Mouse (Mus musculus) MEL (cell line): Measurements from ENCODE around the gene Tpmt. TPM values are rescaled to one million over a fixed set of nuclear protein-coding genes. Genes with fewer than 3 reads are reported as not detected.

Experiments
- DNase-seq: peaks from one replicate; pipeline ENCODE4 v3.0.0; 2011; ENCODE audit warnings: low read depth, low spot score
- H3K27ac ChIP-seq: 2 replicates; pipeline ENCODE4 v1.5.1; 2012; ENCODE audit warnings: low read depth, mild to moderate bottlenecking, control low read depth, low read length, moderate library complexity; ENCODE audit not compliant: control insufficient read depth
- H3K27me3 ChIP-seq, 2 experiments: fragments of 150-350 bp in 1 of 2; sonication (generic) in 1 of 2; 2 replicates each; pipeline ENCODE4 v1.6.1; 2012; ENCODE audit warnings: low read length in 2 of 2, mild to moderate bottlenecking in 2 of 2, improper control_type of control experiment in 1 of 2, moderate library complexity in 1 of 2; ENCODE audit not compliant: insufficient read depth in 2 of 2, control insufficient read depth in 1 of 2
- H3K36me3 ChIP-seq, 2 experiments: 2 replicates each; pipeline ENCODE4 v1.6.1; 2012 to 2014; ENCODE audit warnings: low read length in 2 of 2, improper control_type of control experiment in 1 of 2, inconsistent platforms in 1 of 2, mild to moderate bottlenecking in 1 of 2; ENCODE audit not compliant: insufficient read depth in 2 of 2, control insufficient read depth in 1 of 2
- H3K4me1 ChIP-seq, 2 experiments: fragments of 150-350 bp in 1 of 2; sonication (generic) in 1 of 2; 2 replicates each; pipeline ENCODE4 v1.6.1; 2012; ENCODE audit warnings: low read length in 2 of 2, improper control_type of control experiment in 1 of 2, mild to moderate bottlenecking in 1 of 2; ENCODE audit not compliant: insufficient read depth in 2 of 2, control insufficient read depth in 1 of 2
- H3K4me3 ChIP-seq, 2 experiments: fragments of 150-350 bp in 1 of 2; sonication (generic) in 1 of 2; 2 replicates each; pipeline ENCODE4 v1.5.1; 2012; ENCODE audit warnings: low read depth in 2 of 2, low read length in 2 of 2, mild to moderate bottlenecking in 2 of 2, moderate library complexity in 2 of 2, control low read depth in 1 of 2, improper control_type of control experiment in 1 of 2; ENCODE audit not compliant: control insufficient read depth in 1 of 2, insufficient read depth in 1 of 2
- H3K79me2 ChIP-seq: 2 replicates; pipeline ENCODE4 v1.6.1; 2012; ENCODE audit warnings: mild to moderate bottlenecking, low read length, moderate library complexity; ENCODE audit not compliant: control insufficient read depth, poor library complexity, insufficient read depth
- H3K9ac ChIP-seq: 2 replicates; pipeline ENCODE4 v1.6.1; 2012; ENCODE audit warnings: low read depth, mild to moderate bottlenecking, control low read depth, low read length, moderate library complexity; ENCODE audit not compliant: control insufficient read depth, poor library complexity, severe bottlenecking
- H3K9me3 ChIP-seq: fragments of 150-350 bp; sonication (generic); replicated peaks from 2 replicates; pipeline ENCODE4 v1.6.1; 2012; ENCODE audit warnings: mild to moderate bottlenecking, low read length, improper control_type of control experiment, moderate library complexity; ENCODE audit not compliant: insufficient read depth
- BHLHE40 ChIP-seq: IDR thresholded peaks from 2 replicates; pipeline ENCODE4 v1.6.1; 2012; ENCODE audit warnings: low read depth, mild to moderate bottlenecking, inconsistent platforms, low read length, improper control_type of control experiment, borderline replicate concordance
- CHD2 ChIP-seq: IDR thresholded peaks from 2 replicates; pipeline ENCODE4 v1.6.1; 2011; ENCODE audit warnings: low read length, improper control_type of control experiment
- CTCF ChIP-seq, 3 experiments: IDR thresholded peaks in 2 of 3; conservative IDR thresholded peaks in 1 of 3; 2 replicates each; pipeline ENCODE4 v1.5.1; 2011 to 2012; ENCODE audit warnings: low read length in 3 of 3, low read depth in 2 of 3, mild to moderate bottlenecking in 2 of 3, improper control_type of control experiment in 1 of 3, inconsistent platforms in 1 of 3, mixed read lengths in 1 of 3, moderate library complexity in 1 of 3; ENCODE audit not compliant: control insufficient read depth in 1 of 3, insufficient read depth in 1 of 3, poor library complexity in 1 of 3, severe bottlenecking in 1 of 3
- E2F4 ChIP-seq: IDR thresholded peaks from 2 replicates; pipeline ENCODE4 v1.6.1; 2011; ENCODE audit warnings: low read depth, low read length, improper control_type of control experiment, borderline replicate concordance
- EP300 ChIP-seq, 2 experiments: IDR thresholded peaks; 2 replicates each; pipeline ENCODE4 v1.6.1; 2011; ENCODE audit warnings: improper control_type of control experiment in 2 of 2, low read length in 2 of 2, low read depth in 1 of 2, mild to moderate bottlenecking in 1 of 2
- GABPA ChIP-seq: IDR thresholded peaks from 2 replicates; pipeline ENCODE4 v1.6.1; 2012; ENCODE audit warnings: low read depth, mild to moderate bottlenecking, inconsistent platforms, low read length, improper control_type of control experiment, moderate library complexity
- HCFC1 ChIP-seq: IDR thresholded peaks from 2 replicates; pipeline ENCODE4 v1.6.1; 2012; ENCODE audit warnings: low read depth, mild to moderate bottlenecking, inconsistent platforms, low read length, improper control_type of control experiment, moderate library complexity
- JUND ChIP-seq: IDR thresholded peaks from 2 replicates; pipeline ENCODE4 v1.6.1; 2011; ENCODE audit warnings: low read depth, mild to moderate bottlenecking, improper control_type of control experiment, low read length
- MAFK ChIP-seq: IDR thresholded peaks from 2 replicates; pipeline ENCODE4 v1.6.1; 2011; ENCODE audit warnings: low read depth, mild to moderate bottlenecking, low read length, improper control_type of control experiment, borderline replicate concordance
- MAZ ChIP-seq: IDR thresholded peaks from 2 replicates; pipeline ENCODE4 v1.6.1; 2012; ENCODE audit warnings: low read depth, mild to moderate bottlenecking, inconsistent platforms, low read length, improper control_type of control experiment
- MYC ChIP-seq: IDR thresholded peaks from 2 replicates; pipeline ENCODE4 v1.6.1; 2011; ENCODE audit warnings: low read depth, mild to moderate bottlenecking, low read length, improper control_type of control experiment, moderate library complexity
- NELFE ChIP-seq: IDR thresholded peaks from 2 replicates; pipeline ENCODE4 v1.6.1; 2011; ENCODE audit warnings: low read depth, low read length, improper control_type of control experiment
- POLR2A ChIP-seq, 2 experiments: IDR thresholded peaks; 2 replicates each; pipeline ENCODE4 v1.6.1; 2011 to 2012; ENCODE audit warnings: low read length in 2 of 2, mild to moderate bottlenecking in 2 of 2, control low read depth in 1 of 2, improper control_type of control experiment in 1 of 2, low read depth in 1 of 2, moderate library complexity in 1 of 2; ENCODE audit not compliant: control insufficient read depth in 1 of 2, insufficient read depth in 1 of 2, poor library complexity in 1 of 2
- POLR2AphosphoS5 ChIP-seq: IDR thresholded peaks from 2 replicates; pipeline ENCODE4 v1.6.1; 2012; ENCODE audit warnings: low read depth, borderline replicate concordance, mild to moderate bottlenecking, inconsistent platforms, low read length, moderate library complexity, mixed read lengths
- RCOR1 ChIP-seq: IDR thresholded peaks from 2 replicates; pipeline ENCODE4 v1.6.1; 2012; ENCODE audit warnings: low read depth, mild to moderate bottlenecking, inconsistent platforms, low read length, improper control_type of control experiment
- SIN3A ChIP-seq: IDR thresholded peaks from 2 replicates; pipeline ENCODE4 v1.6.1; 2012; ENCODE audit warnings: low read length, improper control_type of control experiment, inconsistent platforms
- SMC3 ChIP-seq: IDR thresholded peaks from 2 replicates; pipeline ENCODE4 v1.6.1; 2011; ENCODE audit warnings: low read depth, low read length, improper control_type of control experiment
- TAL1 ChIP-seq: IDR thresholded peaks from 2 replicates; pipeline ENCODE4 v1.6.1; 2012; ENCODE audit warnings: mild to moderate bottlenecking, inconsistent platforms, low read length, moderate library complexity, mixed read lengths
- USF1 ChIP-seq: IDR thresholded peaks from 2 replicates; pipeline ENCODE4 v1.6.1; 2014; ENCODE audit warnings: low read depth, mild to moderate bottlenecking, inconsistent platforms, low read length, improper control_type of control experiment, moderate library complexity
- ZKSCAN1 ChIP-seq: IDR thresholded peaks from 2 replicates; pipeline ENCODE4 v1.6.1; 2012; ENCODE audit warnings: low read depth, mild to moderate bottlenecking, inconsistent platforms, low read length, improper control_type of control experiment, moderate library complexity
- polyA plus RNA-seq, 2 experiments: library from polyadenylated mRNA; stranded (reverse) in 1 of 2; unstranded in 1 of 2; fragments of >175 nt in 1 of 2; fragments of >200 nt in 1 of 2; gene quantifications; 2 replicates each; pipeline versions ENCODE4 v1.2.1 to v1.2.4; 2012; ENCODE audit warnings: low replicate concordance in 2 of 2, low read depth in 1 of 2; ENCODE audit not compliant: insufficient read length in 2 of 2, insufficient read depth in 1 of 2, missing spikeins in 1 of 2
- total RNA-seq: library from RNA; depleted of rRNA; stranded (reverse); fragments of 300-350 nt; gene quantifications from 2 replicates; pipeline ENCODE4 v1.2.3, GENCODE M21; 2012; rRNA removed

Gene Tpmt
- total RNA-seq (2.5 and 2.7 TPM in 2 replicates), polyA plus RNA-seq (1 to 10 TPM in 1 of 2 experiments, not detected in 1; 3.9 TPM)

DNA sequence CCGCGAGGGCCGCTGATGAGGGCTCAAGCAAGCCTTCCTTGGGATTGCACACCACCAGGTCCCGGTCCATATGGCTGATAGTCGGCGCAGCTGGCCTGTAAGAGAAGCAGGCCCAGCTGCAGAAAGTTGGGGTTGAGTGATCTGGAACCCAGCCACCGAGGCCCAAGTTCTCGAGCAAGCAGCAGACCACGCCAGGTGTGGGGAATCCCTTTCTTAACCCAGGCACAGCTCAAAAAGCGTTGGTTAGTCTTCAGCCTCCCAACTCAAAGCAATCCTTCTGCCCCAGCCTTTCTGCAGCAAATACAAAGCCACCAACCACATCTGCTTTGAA lies at the start of gene Tpmt:
Gene Tpmt (minus strand): TSS at position 121 of the 331 bp plus-strand sequence.
- TF ChIP-seq NELFE (no peak), BHLHE40 (no peak), MAFK (no peak), CHD2 (no peak), POLR2A (IDR thresholded peaks at IDR 0.05; ENCODE audit: control insufficient read depth in 1 of 2, insufficient read depth in 1 of 2, low read depth in 1 of 2, low read length in 2 of 2, poor library complexity in 1 of 2) (no peak), TAL1 (no peak), ZKSCAN1 (no peak), MYC (no peak), E2F4 (no peak), HCFC1 (no peak)
- peak; percentile 12 for DNase-seq
- 0 out of 2 replicates have a peak within 1 kb of the TSS, but pooled peaks have one; percentile 17 for H3K27ac ChIP-seq

DNA sequence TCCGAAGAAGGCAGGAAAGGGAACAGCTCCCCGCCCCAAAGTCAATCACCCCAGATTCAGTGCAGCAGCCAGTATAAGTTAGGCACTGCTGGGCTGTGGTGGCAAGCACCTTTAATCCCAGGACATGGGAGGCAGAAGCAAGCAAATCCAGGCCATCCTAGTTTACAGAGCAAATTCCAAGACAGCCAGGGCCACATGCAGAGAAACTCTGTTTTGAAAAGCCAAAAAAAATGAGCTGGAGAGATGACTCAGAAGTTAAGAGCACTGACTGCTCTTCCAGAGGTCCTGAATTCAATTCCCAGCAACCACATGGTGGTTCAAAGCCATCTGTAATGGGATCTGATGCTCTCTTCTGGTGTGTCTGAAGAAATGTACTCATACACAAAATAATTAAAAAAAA lies 49.3 kb upstream of the Tpmt start:
- no peaks in the 10 kb centered on the region for H3K4me1 ChIP-seq
- H3K27me3 ChIP-seq = no peaks in the 10 kb centered on the region
- TF ChIP-seq TAL1 = no peak
- no peak for TF ChIP-seq POLR2AphosphoS5
- no peak for TF ChIP-seq CTCF (IDR thresholded peaks at IDR 0.05 in 2 of 3, conservative IDR thresholded peaks at IDR 0.05 in 1 of 3; ENCODE audit: control insufficient read depth in 1 of 3, insufficient read depth in 1 of 3, low read depth in 2 of 3, low read length in 3 of 3, poor library complexity in 1 of 3, severe bottlenecking in 1 of 3)
- no peak for TF ChIP-seq JUND
- no peak for TF ChIP-seq USF1
- TF ChIP-seq E2F4 = no peak
- no peak for TF ChIP-seq MAZ
- no peak for TF ChIP-seq MYC
- no peak for TF ChIP-seq GABPA
- TF ChIP-seq CHD2 = no peak
- TF ChIP-seq SMC3 = no peak
- no peak for TF ChIP-seq RCOR1
- no peak for TF ChIP-seq SIN3A
- TF ChIP-seq EP300 (IDR thresholded peaks at IDR 0.05; ENCODE audit: low read depth in 1 of 2, low read length in 2 of 2) = no peak
- peaks cover 1% of the 10 kb centered on the region; the same call in 1 of the 2 replicates for H3K79me2 ChIP-seq
- no peak overlapping the region for H3K4me3 ChIP-seq
- H3K36me3 ChIP-seq = peaks cover 10 to 51% of the 10 kb centered on the region in 2 experiments
- H3K9ac ChIP-seq = no peak overlapping the region
- no peaks in the 10 kb centered on the region for H3K9me3 ChIP-seq
- no peak for DNase-seq
- no peak overlapping the region for H3K27ac ChIP-seq

More for the DNA sequence above, at the start of gene Tpmt:
- no peaks in the 10 kb centered on the region for H3K36me3 ChIP-seq
- H3K4me1 ChIP-seq = peaks cover 0 to 5% of the 10 kb centered on the region in 2 experiments; a peak in 2 of 4 replicates
- H3K27me3 ChIP-seq = no peaks in the 10 kb centered on the region
- peak within 1 kb of the TSS; percentile 92 for H3K9ac ChIP-seq
- H3K4me3 ChIP-seq = peak within 1 kb of the TSS; percentile 95 to 97
- peaks cover 3% of the 10 kb centered on the region for H3K79me2 ChIP-seq
- H3K9me3 ChIP-seq = no peaks in the 10 kb centered on the region
